In the genomic region with DNA sequence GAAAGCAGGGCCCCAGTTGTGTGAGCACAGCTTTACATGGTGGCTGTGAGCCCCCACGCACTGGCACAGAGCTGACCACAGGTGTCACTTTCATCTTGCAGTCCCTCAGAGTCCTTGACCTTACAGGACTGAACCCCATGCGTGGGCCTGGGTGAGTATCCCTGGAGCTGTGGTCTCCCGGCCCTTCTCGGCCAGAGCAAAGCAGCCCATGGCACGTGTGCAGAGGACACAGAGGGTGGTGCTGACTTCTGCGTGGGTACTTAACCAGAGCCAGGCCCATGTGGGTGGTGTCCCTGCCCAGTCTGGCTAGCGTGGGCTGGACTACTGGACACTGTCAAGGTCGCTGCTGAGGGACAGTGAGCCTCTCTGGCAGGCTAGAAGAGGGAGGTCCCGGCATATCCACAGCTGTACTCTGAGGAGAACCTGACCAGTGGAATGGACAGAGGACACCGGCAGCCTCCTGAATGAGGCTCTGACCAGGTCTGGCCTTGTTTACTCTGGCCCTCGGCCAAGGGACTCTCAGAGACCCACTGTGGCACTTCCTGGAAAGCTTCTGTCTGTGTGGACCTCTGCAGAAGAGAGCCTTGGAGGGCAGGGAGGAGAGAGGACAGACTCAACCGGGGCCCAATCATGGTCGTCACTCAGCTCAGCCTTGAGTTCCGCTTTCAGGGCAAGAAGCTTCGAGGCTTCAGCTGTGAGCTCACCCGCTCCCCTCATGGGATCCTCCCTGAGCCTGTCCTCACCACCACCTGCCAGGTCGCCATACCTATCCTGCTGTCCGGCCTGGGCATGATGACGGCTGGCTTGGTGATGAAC, we compare ENCODE assay signal across 10 mouse cellular contexts. TPM values are rescaled to one million over a fixed set of nuclear protein-coding genes. Genes with fewer than 3 reads are reported as not detected.
DNase-seq lines count a peak whose midpoint lies in the region; ATAC-seq and TF ChIP-seq lines count a peak whose summit lies in the region.
"Had no signal": no experiment of that assay in that cellular context is flagged by ENCODE, and none has a peak within 500 bp of the region (broad histone marks: within the 10 kb centered on the region; RNA-seq: fewer than 3 reads in every experiment).

No protein-coding gene starts in this region.

- no peak for DNase-seq in midbrain, embryonic 10.5 days (ENCODE audit: low spot score)
- no peak for DNase-seq in midbrain, postnatal 0 days (ENCODE audit: low spot score)
- peak; percentile 32 for DNase-seq in embryonic facial prominence, embryonic 14.5 days (ENCODE audit: low spot score)
- peak; percentile 70 to 82 for DNase-seq in kidney, postnatal 25 days
- no peak for DNase-seq in left cerebral cortex, adult 18-20 months (ENCODE audit: low spot score in 2 of 2)

- H3K4me1 ChIP-seq in midbrain, embryonic 10.5 days = peaks cover 33% of the 10 kb centered on the region
- H3K4me1 ChIP-seq in midbrain, postnatal 0 days (ENCODE audit: insufficient read depth, low read length) = no peaks in the 10 kb centered on the region
- no peaks in the 10 kb centered on the region for H3K4me1 ChIP-seq in embryonic facial prominence, embryonic 14.5 days (ENCODE audit: control insufficient read depth, insufficient read depth, low read length)
- H3K4me1 ChIP-seq in forebrain, embryonic 16.5 days (replicated peaks; ENCODE audit: control insufficient read depth, insufficient read depth, low read length) = peaks cover 4% of the 10 kb centered on the region; the same call in 1 of the 2 replicates
- 0 out of 2 replicates have a peak, but pooled peaks cover 3% of the 10 kb centered on the region for H3K4me1 ChIP-seq in midbrain, embryonic 15.5 days

- no peak for ATAC-seq in midbrain, postnatal 0 days (ENCODE audit: low FRiP score)
- no peak for ATAC-seq in embryonic facial prominence, embryonic 14.5 days (ENCODE audit: low read depth)
- ATAC-seq in megakaryocyte progenitor cell, adult 5-6 weeks (replicated peaks; ENCODE audit: poor library complexity) = peak; percentile 10; the same call in 1 of the 2 replicates
- no peak; the same call in 1 of the 2 replicates for ATAC-seq in forebrain, embryonic 16.5 days
- ATAC-seq in midbrain, embryonic 15.5 days (replicated peaks) = no peak
- ATAC-seq: Patski had no signal

- no peaks in the 10 kb centered on the region for H3K36me3 ChIP-seq in midbrain, embryonic 10.5 days
- no peaks in the 10 kb centered on the region; the same call in 1 of the 2 replicates for H3K36me3 ChIP-seq in midbrain, postnatal 0 days (ENCODE audit: insufficient read depth, low read length)
- H3K36me3 ChIP-seq in embryonic facial prominence, embryonic 14.5 days (ENCODE audit: control insufficient read depth, insufficient read depth, low read length) = no peaks in the 10 kb centered on the region
- H3K36me3 ChIP-seq in forebrain, embryonic 16.5 days (ENCODE audit: control insufficient read depth, insufficient read depth) = no peaks in the 10 kb centered on the region
- H3K36me3 ChIP-seq in midbrain, embryonic 15.5 days (replicated peaks) = no peaks in the 10 kb centered on the region

- no peaks in the 10 kb centered on the region for H3K9me3 ChIP-seq in midbrain, embryonic 10.5 days (replicated peaks)
- H3K9me3 ChIP-seq in midbrain, postnatal 0 days (ENCODE audit: low read length) = no peaks in the 10 kb centered on the region
- H3K9me3 ChIP-seq in embryonic facial prominence, embryonic 14.5 days (ENCODE audit: control insufficient read depth, low read length) = no peaks in the 10 kb centered on the region
- no peaks in the 10 kb centered on the region for H3K9me3 ChIP-seq in forebrain, embryonic 16.5 days (ENCODE audit: control insufficient read depth, low read length)
- no peaks in the 10 kb centered on the region for H3K9me3 ChIP-seq in midbrain, embryonic 15.5 days

- H3K27me3 ChIP-seq in midbrain, embryonic 10.5 days (ENCODE audit: low read depth, poor library complexity, severe bottlenecking) = no peaks in the 10 kb centered on the region
- no peaks in the 10 kb centered on the region for H3K27me3 ChIP-seq in midbrain, postnatal 0 days (ENCODE audit: insufficient read depth, low read length)
- H3K27me3 ChIP-seq in embryonic facial prominence, embryonic 14.5 days (replicated peaks; ENCODE audit: control insufficient read depth, insufficient read depth, low read length) = no peaks in the 10 kb centered on the region
- no peaks in the 10 kb centered on the region for H3K27me3 ChIP-seq in forebrain, embryonic 16.5 days (replicated peaks; ENCODE audit: control insufficient read depth, insufficient read depth, low read length)
- H3K27me3 ChIP-seq in midbrain, embryonic 15.5 days (replicated peaks) = no peaks in the 10 kb centered on the region
- H3K27me3 ChIP-seq: Patski had no signal

- no peak overlapping the region for H3K4me2 ChIP-seq in midbrain, postnatal 0 days (ENCODE audit: low read depth, low read length, poor library complexity, severe bottlenecking)
- no peak overlapping the region for H3K4me2 ChIP-seq in embryonic facial prominence, embryonic 14.5 days (ENCODE audit: low read depth, low read length)
- H3K4me2 ChIP-seq in forebrain, embryonic 16.5 days (ENCODE audit: low read length) = no peak overlapping the region
- H3K4me2 ChIP-seq in midbrain, embryonic 15.5 days = no peak overlapping the region

- H3K9ac ChIP-seq in midbrain, postnatal 0 days (replicated peaks; ENCODE audit: low read length, poor library complexity, severe bottlenecking) = no peak overlapping the region
- H3K9ac ChIP-seq in embryonic facial prominence, embryonic 14.5 days (ENCODE audit: low read depth, low read length) = no peak overlapping the region
- H3K9ac ChIP-seq in forebrain, embryonic 16.5 days (replicated peaks; ENCODE audit: low read depth, low read length) = no peak overlapping the region
- no peak overlapping the region for H3K9ac ChIP-seq in midbrain, embryonic 15.5 days

- peak overlapping the region; percentile 61 for H3K27ac ChIP-seq in midbrain, embryonic 10.5 days (replicated peaks)
- H3K27ac ChIP-seq in midbrain, postnatal 0 days (ENCODE audit: low read depth, low read length) = no peak overlapping the region
- H3K27ac ChIP-seq in embryonic facial prominence, embryonic 14.5 days (replicated peaks; ENCODE audit: low read depth, low read length) = no peak overlapping the region
- no peak overlapping the region for H3K27ac ChIP-seq in forebrain, embryonic 16.5 days (ENCODE audit: low read length)
- no peak overlapping the region for H3K27ac ChIP-seq in midbrain, embryonic 15.5 days

- no peak for TF ChIP-seq CTCF in midbrain, postnatal 0 days (IDR thresholded peaks at IDR 0.05)

- 88% methylated on average over 19 of the region's 19 CpGs for WGBS in midbrain, embryonic 10.5 days
- 80% methylated on average over 19 of the region's 19 CpGs for WGBS in midbrain, postnatal 0 days
- WGBS in embryonic facial prominence, embryonic 14.5 days = 75% methylated on average over 17 of the region's 19 CpGs
- 86% methylated on average over 19 of the region's 19 CpGs for WGBS in forebrain, embryonic 16.5 days
- WGBS in midbrain, embryonic 15.5 days = 87% methylated on average over 19 of the region's 19 CpGs

- H3K4me3 ChIP-seq in midbrain, embryonic 10.5 days = no peak overlapping the region
- no peak overlapping the region for H3K4me3 ChIP-seq in midbrain, postnatal 0 days (ENCODE audit: low read depth, low read length)
- H3K4me3 ChIP-seq in embryonic facial prominence, embryonic 14.5 days (ENCODE audit: low read depth, low read length) = no peak overlapping the region
- no peak overlapping the region for H3K4me3 ChIP-seq in forebrain, embryonic 16.5 days (replicated peaks; ENCODE audit: low read length)
- no peak overlapping the region for H3K4me3 ChIP-seq in midbrain, embryonic 15.5 days
- H3K4me3 ChIP-seq: myocyte had no signal

RNA-seq across cellular contexts. Expression of a gene that starts 14.5 kb away (rescaled TPM):
- polyA plus RNA-seq in midbrain, embryonic 10.5 days (2016; fragmentation: Nextera tagmentation; extraction: Ambion mirVana) = 2.2 and 3.5 TPM in 2 replicates
- total RNA-seq in midbrain, postnatal 0 days (2014; rRNA removed) = 14.8 and 15.2 TPM in 2 replicates
- 14.4 and 14.9 TPM in 2 replicates for polyA plus RNA-seq in midbrain, postnatal 0 days (2015; fragmentation: Nextera tagmentation; extraction: Ambion mirVana)
- polyA plus RNA-seq in embryonic facial prominence, embryonic 14.5 days (2014; fragmentation: Nextera tagmentation; extraction: Ambion mirVana) = 5.4 and 7.2 TPM in 2 replicates
- 3.3 and 6.4 TPM in 2 replicates for total RNA-seq in megakaryocyte progenitor cell, adult 5-6 weeks (2015)
- 2.4 and 4.0 TPM in 2 replicates for total RNA-seq in megakaryocyte progenitor cell, adult 5-6 weeks (2017)
- 1 to 10 TPM; 4.4 to 5.0 TPM for total RNA-seq in left cerebral cortex, adult 18-20 months (2021)
- 2.4 and 3.3 TPM in 2 replicates for polyA plus RNA-seq in forebrain, embryonic 16.5 days (2015; fragmentation: Nextera tagmentation; extraction: Ambion mirVana)
- polyA plus RNA-seq in midbrain, embryonic 15.5 days (2015; fragmentation: Nextera tagmentation; extraction: Ambion mirVana) = 5.8 and 6.3 TPM in 2 replicates

Comparison
In these comparisons a context has a peak if more than half of its experiments do, and no peak if none do; other contexts are left out.
1. DNase-seq: peak in embryonic facial prominence, embryonic 14.5 days (single experiment) and kidney, postnatal 25 days (2 of 2); none in midbrain, embryonic 10.5 days (single experiment), midbrain, postnatal 0 days (single experiment) and left cerebral cortex, adult 18-20 months (0 of 2).